Mouse (Mus musculus) limb, embryonic 11.5 days (tissue): ENCODE measurements around the gene Cd72. TPM values are rescaled to one million over a fixed set of nuclear protein-coding genes. Genes with fewer than 3 reads are reported as not detected.
"Not testable (repeated sequence)": the region's sequence is repeated elsewhere in the genome, so short reads cannot be mapped to it uniquely, and the experiment has no call there.

Experiments
- ATAC-seq: fragments of 200-750 bp; cut with Nextera tagmentation; 2 replicates; pipeline ENCODE4 v1.8.0; 2017; ENCODE audit warnings: low read depth; ENCODE audit not compliant: insufficient number of reproducible peaks, low FRiP score, low TSS enrichment
- DNase-seq: peaks from one replicate; pipeline ENCODE4 v3.0.0-alpha.2; 2015; ENCODE audit warnings: low spot score
- H3K27ac ChIP-seq: fragments of 300-500 bp; sonication (generic); replicated peaks from 2 replicates; pipeline ENCODE4 v1.5.1; 2014; ENCODE audit warnings: low read depth, mild to moderate bottlenecking, low read length
- H3K27me3 ChIP-seq: fragments of 300-500 bp; sonication (generic); 2 replicates; pipeline ENCODE4 v1.6.1; 2014; ENCODE audit warnings: mild to moderate bottlenecking, low read length, mixed read lengths; ENCODE audit not compliant: control insufficient read depth, insufficient read depth
- H3K36me3 ChIP-seq: fragments of 300-500 bp; sonication (generic); 2 replicates; pipeline ENCODE4 v1.6.1; 2014; ENCODE audit warnings: mild to moderate bottlenecking, low read length, moderate library complexity, mixed read lengths; ENCODE audit not compliant: control insufficient read depth, insufficient read depth
- H3K4me1 ChIP-seq: fragments of 300-500 bp; sonication (generic); 2 replicates; pipeline ENCODE4 v1.6.1; 2014; ENCODE audit warnings: low read length, mixed read lengths; ENCODE audit not compliant: control insufficient read depth, insufficient read depth
- H3K4me2 ChIP-seq: fragments of 300-500 bp; sonication (generic); 2 replicates; pipeline ENCODE4 v1.6.1; 2014; ENCODE audit warnings: low read depth, mild to moderate bottlenecking, moderate library complexity; ENCODE audit not compliant: severe bottlenecking
- H3K4me3 ChIP-seq: fragments of 300-500 bp; sonication (generic); 2 replicates; pipeline ENCODE4 v1.5.1; 2014; ENCODE audit warnings: low read depth, low read length
- H3K9ac ChIP-seq: fragments of 300-500 bp; sonication (generic); 2 replicates; pipeline ENCODE4 v1.6.1; 2014; ENCODE audit warnings: mild to moderate bottlenecking, low read length
- H3K9me3 ChIP-seq: fragments of 300-500 bp; sonication (generic); 2 replicates; pipeline ENCODE4 v1.6.1; 2016; ENCODE audit warnings: low read length; ENCODE audit not compliant: control insufficient read depth
- WGBS: fragments of 180-500 bp; shearing (Covaris S2); extraction: QIAGEN DNeasy Blood & Tissue Kit; methylation state at CpG from one replicate; pipeline ENCODE4 v1.1.7; 2014; 5-methylcytosine and 5-hydroxymethylcytosine counted together
- polyA plus RNA-seq: library from polyadenylated mRNA; unstranded; fragments of >200 nt; fragmentation: Nextera tagmentation; extraction: Ambion mirVana; gene quantifications from 2 replicates; pipeline ENCODE4 v1.2.1, GENCODE M21; 2014

The Cd72 gene
- polyA plus RNA-seq, 1 experiment from 2014 or later: 4.0 TPM

- Histone ChIP-seq H3K4me3 (peak overlapping the region; percentile 71), H3K36me3 (peaks cover 7% of the 10 kb centered on the region; the same call in 1 of the 2 replicates), H3K4me1 (peaks cover 16% of the 10 kb centered on the region), H3K9ac (peak overlapping the region; percentile 85), H3K27me3 (no peaks in the 10 kb centered on the region), H3K9me3 (no peaks in the 10 kb centered on the region), H3K4me2 (peak overlapping the region; percentile 65), H3K27ac (no peak overlapping the region)
- 4% methylated on average over 9 of the region's 9 CpGs for WGBS
- DNase-seq (peak; percentile 37), ATAC-seq (no peak)
These were observed 39.4 kb upstream of the Cd72 start for GRCm38 (mm10) chr4:43493846-43494240.

- H3K4me2 ChIP-seq: peak overlapping the region; percentile 65
- no peaks in the 10 kb centered on the region for H3K9me3 ChIP-seq
- peak; percentile 98 for DNase-seq
- no peaks in the 10 kb centered on the region for H3K27me3 ChIP-seq
- peak overlapping the region; percentile 71 for H3K4me3 ChIP-seq
- under 1% methylated on average over 47 of the region's 47 CpGs for WGBS
- peak; percentile 83 for ATAC-seq
- H3K4me1 ChIP-seq: peaks cover 12% of the 10 kb centered on the region
- H3K9ac ChIP-seq: peak overlapping the region; percentile 85
- H3K27ac ChIP-seq: peak overlapping the region; percentile 82
- H3K36me3 ChIP-seq: peaks cover 7% of the 10 kb centered on the region; the same call in 1 of the 2 replicates
These were observed 38.9 kb upstream of the Cd72 start for GRCm38 (mm10) chr4:43493186-43493845.

DNA sequence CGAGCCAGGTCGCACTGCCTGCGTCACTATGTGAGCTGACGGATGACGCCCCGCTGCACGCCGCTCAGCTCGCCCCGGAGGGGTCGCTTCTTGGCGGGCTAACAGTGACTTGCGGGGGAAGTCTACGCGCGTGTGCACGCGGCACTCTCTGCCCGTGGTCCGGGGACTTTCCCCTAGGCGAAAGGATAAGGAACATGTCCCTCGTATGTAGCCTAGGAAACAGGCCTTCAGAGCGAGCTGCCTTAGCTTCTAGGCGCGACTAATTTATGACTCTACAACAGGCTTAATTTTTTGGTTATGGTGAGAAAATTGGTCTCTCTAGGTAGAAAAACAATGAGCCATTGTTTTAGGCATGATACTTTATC is 38.4 kb upstream of the Cd72 start, which contains the start of gene Ccdc107:
TSS of gene Ccdc107 (plus strand) at position 80 of the 365 bp plus-strand sequence.
- Histone ChIP-seq H3K27me3 (no peaks in the 10 kb centered on the region), H3K4me3 (peak within 1 kb of the TSS; percentile 71), H3K9ac (peak within 1 kb of the TSS; percentile 85), H3K4me1 (peaks cover 8% of the 10 kb centered on the region; the same call in 1 of the 2 replicates), H3K27ac (peak within 1 kb of the TSS; percentile 82), H3K4me2 (peak within 1 kb of the TSS; percentile 65), H3K9me3 (no peaks in the 10 kb centered on the region), H3K36me3 (peaks cover 7% of the 10 kb centered on the region; the same call in 1 of the 2 replicates)
- WGBS: 0% methylated on average over 25 of the region's 25 CpGs
- peak; percentile 90 for DNase-seq
- peak; percentile 95 for ATAC-seq

DNA sequence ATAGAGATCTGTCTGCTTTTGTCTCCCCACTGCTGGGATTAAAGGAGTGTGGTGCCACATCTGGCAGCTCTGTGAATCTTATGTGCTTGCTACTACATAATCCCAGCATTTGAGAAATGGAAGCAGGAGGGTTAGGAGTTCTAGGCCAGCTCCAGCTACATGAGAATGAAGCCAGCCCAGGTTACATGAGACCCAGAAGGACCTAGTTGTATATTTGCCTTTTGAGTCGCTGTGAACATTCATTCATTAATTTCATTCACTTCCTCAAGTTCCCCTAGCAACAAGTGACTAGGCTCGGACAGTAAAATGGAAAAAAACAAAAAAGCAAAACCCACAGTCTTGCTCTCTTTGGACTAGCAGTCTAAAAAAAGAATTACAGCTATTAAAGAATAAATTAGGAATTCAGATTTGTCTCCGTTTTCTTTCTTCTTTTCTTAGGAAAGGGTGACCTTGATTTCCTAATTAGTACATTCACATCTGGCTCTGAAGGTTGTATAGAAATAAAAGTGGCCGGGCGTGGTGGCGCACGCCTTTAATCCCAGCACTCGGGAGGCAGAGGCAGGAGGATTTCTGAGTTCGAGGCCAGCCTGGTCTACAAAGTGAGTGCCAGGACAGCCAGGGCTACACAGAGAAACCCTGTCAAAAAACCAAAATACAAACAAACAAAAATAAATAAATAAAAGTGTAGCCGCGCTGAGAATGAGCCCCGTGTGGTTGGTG is 37.8 kb upstream of the Cd72 start:
- H3K27ac ChIP-seq: no peak overlapping the region
- peak overlapping the region; percentile 10; the same call in 1 of the 2 replicates for H3K4me3 ChIP-seq
- H3K9me3 ChIP-seq: no peaks in the 10 kb centered on the region
- no peaks in the 10 kb centered on the region for H3K27me3 ChIP-seq
- DNase-seq (no peak), ATAC-seq (no peak)
- 49% methylated on average over 12 of the region's 12 CpGs for WGBS
- peaks cover 7% of the 10 kb centered on the region; the same call in 1 of the 2 replicates for H3K36me3 ChIP-seq
- peaks cover 7% of the 10 kb centered on the region; the same call in 1 of the 2 replicates for H3K4me1 ChIP-seq
- no peak overlapping the region for H3K9ac ChIP-seq
- peak overlapping the region; percentile 4; the same call in 1 of the 2 replicates for H3K4me2 ChIP-seq

GRCm38 (mm10) chr4:43490801-43491200 is 36.4 kb upstream of the Cd72 start:
- 91% methylated on average over 5 of the region's 5 CpGs for WGBS
- H3K9me3 ChIP-seq: no peaks in the 10 kb centered on the region
- no peak overlapping the region for H3K9ac ChIP-seq
- H3K4me2 ChIP-seq: no peak overlapping the region
- 0 out of 2 replicates have a peak, but pooled peaks cover 1% of the 10 kb centered on the region for H3K36me3 ChIP-seq
- peaks cover 7% of the 10 kb centered on the region; the same call in 1 of the 2 replicates for H3K4me1 ChIP-seq
- no peaks in the 10 kb centered on the region for H3K27me3 ChIP-seq
- ATAC-seq (no peak), DNase-seq (no peak)
- no peak overlapping the region for H3K4me3 ChIP-seq
- H3K27ac ChIP-seq: no peak overlapping the region

GRCm38 (mm10) chr4:43489611-43490010 is 35.2 kb upstream of the Cd72 start:
- H3K27me3 ChIP-seq: no peaks in the 10 kb centered on the region
- ATAC-seq (no peak), DNase-seq (no peak)
- no peak overlapping the region for H3K4me2 ChIP-seq
- no peaks in the 10 kb centered on the region for H3K9me3 ChIP-seq
- H3K27ac ChIP-seq: no peak overlapping the region
- no peak overlapping the region for H3K4me3 ChIP-seq
- H3K9ac ChIP-seq: no peak overlapping the region
- H3K4me1 ChIP-seq: peaks cover 7% of the 10 kb centered on the region; the same call in 1 of the 2 replicates
- no peaks in the 10 kb centered on the region for H3K36me3 ChIP-seq
- WGBS: 94% methylated on average over 3 of the region's 3 CpGs

GRCm38 (mm10) chr4:43485666-43486065 is 31.2 kb upstream of the Cd72 start:
- H3K27me3 ChIP-seq, H3K9me3 ChIP-seq, H3K9ac ChIP-seq, H3K4me1 ChIP-seq, H3K4me3 ChIP-seq, DNase-seq, H3K4me2 ChIP-seq, H3K36me3 ChIP-seq, H3K27ac ChIP-seq, ATAC-seq: not testable (repeated sequence)
- 81% methylated on average over 5 of the region's 5 CpGs for WGBS

DNA sequence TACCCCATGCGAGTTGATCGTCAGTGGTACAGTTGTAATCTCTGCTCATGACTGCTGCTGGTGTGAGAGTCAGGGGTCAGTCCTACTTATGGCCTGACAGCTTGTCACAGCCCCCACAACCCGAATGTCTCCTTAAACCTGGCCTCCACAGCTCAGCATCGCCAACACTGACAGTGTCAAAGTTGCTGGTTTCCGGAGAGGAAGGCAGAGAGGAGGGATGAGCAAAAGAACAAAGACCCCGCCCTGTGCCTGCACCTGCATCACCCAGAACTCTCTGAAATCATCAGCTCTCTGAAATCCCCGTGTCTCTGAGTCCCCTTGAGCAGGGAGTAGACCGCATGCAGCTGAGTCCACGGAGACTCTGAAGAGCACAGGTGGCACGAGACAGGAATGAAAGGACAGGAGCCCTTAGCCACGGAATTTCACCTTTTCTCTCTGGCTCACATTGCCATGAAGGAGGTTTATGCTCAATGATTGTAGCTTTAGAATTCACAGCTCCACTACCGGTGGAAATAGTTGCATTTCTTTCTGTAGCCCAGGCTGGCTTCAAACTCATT is 29.2 kb upstream of the Cd72 start, which contains the start of gene Sit1:
TSS of gene Sit1 (minus strand) at position 200 of the 557 bp plus-strand sequence.
- ATAC-seq: no peak
- Histone ChIP-seq H3K4me3 (no peak within 1 kb of the TSS), H3K9me3 (no peaks in the 10 kb centered on the region), H3K27ac (no peak within 1 kb of the TSS), H3K27me3 (no peaks in the 10 kb centered on the region), H3K36me3 (no peaks in the 10 kb centered on the region), H3K9ac (no peak within 1 kb of the TSS), H3K4me2 (no peak within 1 kb of the TSS), H3K4me1 (no peaks in the 10 kb centered on the region)
- no peak for DNase-seq
- 61% methylated on average over 12 of the region's 12 CpGs for WGBS
